Mouse (Mus musculus) left cerebral cortex, postnatal 14 days (tissue): Measurements from ENCODE around the gene Tgfbr1. TPM values are rescaled to one million over a fixed set of nuclear protein-coding genes. Genes with fewer than 3 reads are reported as not detected.
A peak's percentile ranks its signal among the peaks of the same experiment; 100 is the strongest.
"Not testable (repeated sequence)": the region's sequence is repeated elsewhere in the genome, so short reads cannot be mapped to it uniquely, and the experiment has no call there.

ENCODE experiments used
- DNase-seq, 2 experiments: peaks; one replicate each; pipeline ENCODE4 v3.0.0; 2021 to 2022; ENCODE audit warnings: low spot score in 2 of 2, mixed read lengths in 1 of 2
- intact Hi-C: fragments of 180-260 bp; cut with DNase I; formaldehyde crosslinking; loops from one replicate; pipeline ENCODE4 v1.15.1; 2025
- total RNA-seq, 2 experiments: library from RNA; stranded (reverse); gene quantifications; 2 replicates each; pipeline ENCODE4 v1.2.3; 2021

Tgfbr1 gene
- total RNA-seq, 2 experiments from 2014 or later: 16.8 to 19.3 TPM

- no peak for DNase-seq
- intact Hi-C loops: no loop called here
These were observed 16.0 kb upstream of the Tgfbr1 start for GRCm38 (mm10) chr4:47336941-47337600.

GRCm38 (mm10) chr4:47342632-47343031, 10.4 kb upstream of the Tgfbr1 start:
- intact Hi-C loops: no loop called here
- DNase-seq: no peak

- no peak for DNase-seq
- intact Hi-C loops: no loop called here
These were observed 6.0 kb upstream of the Tgfbr1 start for GRCm38 (mm10) chr4:47347022-47347421.

- intact Hi-C loops: loop anchor here (5.0 kb wide), 1 partner anchor 102 kb away; no protein-coding TSS in a partner anchor
- DNase-seq: no peak
These were observed 3.3 kb upstream of the Tgfbr1 start for GRCm38 (mm10) chr4:47349759-47350158.

- intact Hi-C loops: loop anchor here (5.0 kb wide), 1 partner anchor 104 kb away; no protein-coding TSS in a partner anchor
- peak; percentile 35 to 59 for DNase-seq
These were observed 1.5 kb upstream of the Tgfbr1 start for GRCm38 (mm10) chr4:47351386-47352049.

- intact Hi-C loops: loop anchor here (5.0 kb wide), 1 partner anchor 105 kb away; no protein-coding TSS in a partner anchor
These were observed 861 bp upstream of the Tgfbr1 start for GRCm38 (mm10) chr4:47352061-47352661.

GRCm38 (mm10) chr4:47353416-47354111, 542 bp downstream of the Tgfbr1 start:
- peak in 1 of 2 experiments; percentile 42 for DNase-seq
- intact Hi-C loops: loop anchor here (5.0 kb wide), 1 partner anchor 106 kb away; no protein-coding TSS in a partner anchor

More at GRCm38 (mm10) chr4:47352061-47352661, 861 bp upstream of the Tgfbr1 start:
- peak; percentile 81 to 89 for DNase-seq

GRCm38 (mm10) chr4:47354304-47354703, 1.3 kb downstream of the Tgfbr1 start:
- no peak for DNase-seq
- intact Hi-C loops: loop anchor here (5.0 kb wide), 1 partner anchor 107 kb away; no protein-coding TSS in a partner anchor

GRCm38 (mm10) chr4:47362662-47363061, 9.6 kb downstream of the Tgfbr1 start:
- intact Hi-C loops: no loop called here
- no peak for DNase-seq

GRCm38 (mm10) chr4:47363134-47363533, 10.1 kb downstream of the Tgfbr1 start:
- intact Hi-C loops: no loop called here
- DNase-seq: no peak

- no peak for DNase-seq
- intact Hi-C loops: no loop called here
These were observed 15.7 kb downstream of the Tgfbr1 start for GRCm38 (mm10) chr4:47368717-47369116.

GRCm38 (mm10) chr4:47378716-47379115, 25.7 kb downstream of the Tgfbr1 start:
- no peak for DNase-seq
- intact Hi-C loops: no loop called here

- intact Hi-C loops: no loop called here
- no peak for DNase-seq
These were observed 29.4 kb downstream of the Tgfbr1 start for GRCm38 (mm10) chr4:47382426-47382825.

GRCm38 (mm10) chr4:47391926-47392325, 38.9 kb downstream of the Tgfbr1 start:
- DNase-seq, intact Hi-C loops: not testable (repeated sequence)

- intact Hi-C loops: no loop called here
- DNase-seq: no peak
These were observed 43.2 kb downstream of the Tgfbr1 start for GRCm38 (mm10) chr4:47396251-47396650.

- DNase-seq: no peak
- intact Hi-C loops: no loop called here
These were observed 45.1 kb downstream of the Tgfbr1 start for GRCm38 (mm10) chr4:47397951-47398687.

- intact Hi-C loops: loop anchor here (5.0 kb wide), 2 partner anchors 148 to 278 kb away; no protein-coding TSS in a partner anchor
These were observed 46.8 kb downstream of the Tgfbr1 start for GRCm38 (mm10) chr4:47399824-47400223.

GRCm38 (mm10) chr4:47400314-47400713, 47.3 kb downstream of the Tgfbr1 start:
- intact Hi-C loops: loop anchor here (5.0 kb wide), 2 partner anchors 148 to 278 kb away; no protein-coding TSS in a partner anchor
- no peak for DNase-seq

More at GRCm38 (mm10) chr4:47399824-47400223, 46.8 kb downstream of the Tgfbr1 start:
- peak in 1 of 2 experiments; percentile 40 for DNase-seq

- intact Hi-C loops: loop anchor here (5.0 kb wide), 2 partner anchors 150 to 280 kb away; no protein-coding TSS in a partner anchor
- no peak for DNase-seq
These were observed 49.2 kb downstream of the Tgfbr1 start for GRCm38 (mm10) chr4:47402200-47402599.
